Mouse (Mus musculus) ES-E14 (cell line): ENCODE measurements around the gene Pappa. TPM values are rescaled to one million over a fixed set of nuclear protein-coding genes. Genes with fewer than 3 reads are reported as not detected.

ENCODE experiments used
- DNase-seq: peaks from one replicate; pipeline ENCODE4 v3.0.0-alpha.2; 2013; ENCODE audit warnings: low read depth, low spot score
- H3K27ac ChIP-seq: 2 replicates; pipeline ENCODE4 v1.5.1; 2012; ENCODE audit warnings: low read depth, mild to moderate bottlenecking, low read length, moderate library complexity, mixed read lengths; ENCODE audit not compliant: poor library complexity, insufficient read depth, severe bottlenecking
- H3K36me3 ChIP-seq: 2 replicates; pipeline ENCODE4 v1.6.1; 2012; ENCODE audit warnings: mild to moderate bottlenecking, low read length, moderate library complexity, mixed read lengths; ENCODE audit not compliant: control insufficient read depth, poor library complexity, insufficient read depth, severe bottlenecking
- H3K4me1 ChIP-seq, 2 experiments: fragments of 150-350 bp in 1 of 2; sonication (generic) in 1 of 2; 2 replicates each; pipeline ENCODE4 v1.6.1; 2012; ENCODE audit warnings: low read length in 2 of 2, mild to moderate bottlenecking in 1 of 2, mixed read lengths in 1 of 2; ENCODE audit not compliant: control insufficient read depth in 2 of 2, insufficient read depth in 2 of 2, poor library complexity in 1 of 2
- H3K4me3 ChIP-seq, 2 experiments: fragments of 150-350 bp in 1 of 2; sonication (generic) in 1 of 2; 2 replicates each; pipeline ENCODE4 v1.5.1; 2012; ENCODE audit warnings: low read length in 2 of 2, low read depth in 1 of 2, mild to moderate bottlenecking in 1 of 2, mixed read lengths in 1 of 2; ENCODE audit not compliant: insufficient read depth in 1 of 2, poor library complexity in 1 of 2, severe bottlenecking in 1 of 2
- H3K9ac ChIP-seq: 2 replicates; pipeline ENCODE4 v1.6.1; 2012; ENCODE audit warnings: low read depth, mild to moderate bottlenecking, low read length, mixed read lengths; ENCODE audit not compliant: poor library complexity, insufficient read depth, severe bottlenecking
- H3K9me3 ChIP-seq: fragments of 150-350 bp; sonication (generic); 2 replicates; pipeline ENCODE4 v1.6.1; 2012; ENCODE audit warnings: low read depth, mild to moderate bottlenecking, low read length; ENCODE audit not compliant: control insufficient read depth, insufficient read depth
- CHD2 ChIP-seq: IDR thresholded peaks from 2 replicates; pipeline ENCODE4 v1.6.1; 2014; ENCODE audit warnings: mild to moderate bottlenecking, low read depth, low read length, inconsistent platforms
- HCFC1 ChIP-seq: IDR thresholded peaks from 2 replicates; pipeline ENCODE4 v1.6.1; 2012; ENCODE audit warnings: low read length, inconsistent platforms, borderline replicate concordance; ENCODE audit not compliant: insufficient read depth
- MAFK ChIP-seq: IDR thresholded peaks from 2 replicates; pipeline ENCODE4 v1.6.1; 2014; ENCODE audit warnings: mild to moderate bottlenecking, low read depth, low read length, inconsistent platforms; ENCODE audit not compliant: insufficient read depth
- ZC3H11A ChIP-seq: IDR thresholded peaks from 2 replicates; pipeline ENCODE4 v1.6.1; 2012; ENCODE audit warnings: low read depth, mild to moderate bottlenecking, inconsistent platforms, low read length, borderline replicate concordance
- ZNF384 ChIP-seq: IDR thresholded peaks from 2 replicates; pipeline ENCODE4 v1.6.1; 2012; ENCODE audit warnings: low read depth, low read length, inconsistent platforms
- in situ Hi-C, 2 experiments: fragments of 600-800 bp; cut with MboI; formaldehyde crosslinking; loops; one replicate each; pipeline ENCODE4 v1.15.1; 2025; ENCODE audit warnings: low sequenced_read_pairs in 2 of 2, inconsistent platforms in 1 of 2; ENCODE audit not compliant: unreplicated experiment in 2 of 2
- total RNA-seq: library from RNA; depleted of rRNA; stranded (reverse); fragments of 300-350 nt; gene quantifications from 2 replicates; pipeline ENCODE4 v1.2.3, GENCODE M21; 2012

The Pappa gene
- total RNA-seq, 1 experiment, result 0.98 TPM

- Histone ChIP-seq H3K9me3 (no peaks in the 10 kb centered on the region), H3K4me1 (no peaks in the 10 kb centered on the region), H3K27ac (no peak overlapping the region), H3K4me3 (no peak overlapping the region), H3K9ac (no peak overlapping the region), H3K36me3 (no peaks in the 10 kb centered on the region)
- DNase-seq, result no peak
- TF ChIP-seq MAFK (no peak), ZC3H11A (no peak), ZNF384 (no peak), HCFC1 (no peak), CHD2 (no peak)
- in situ Hi-C loops, result no loop called here
These were observed 130.1 kb downstream of the Pappa start for GRCm38 (mm10) chr4:65254073-65254472.

- Histone ChIP-seq H3K4me1 (no peaks in the 10 kb centered on the region), H3K36me3 (no peaks in the 10 kb centered on the region), H3K4me3 (no peak overlapping the region), H3K9ac (no peak overlapping the region), H3K9me3 (no peaks in the 10 kb centered on the region), H3K27ac (no peak overlapping the region)
- TF ChIP-seq HCFC1 (no peak), ZNF384 (no peak), ZC3H11A (no peak), CHD2 (no peak), MAFK (no peak)
- DNase-seq, result no peak
- in situ Hi-C loops, result no loop called here
These were observed 143.1 kb downstream of the Pappa start for GRCm38 (mm10) chr4:65267066-65267465.

GRCm38 (mm10) chr4:65269996-65270395 lies 146.0 kb downstream of the Pappa start:
- Histone ChIP-seq H3K36me3 (no peaks in the 10 kb centered on the region), H3K27ac (no peak overlapping the region), H3K4me3 (no peak overlapping the region), H3K9me3 (no peaks in the 10 kb centered on the region), H3K9ac (no peak overlapping the region), H3K4me1 (no peaks in the 10 kb centered on the region)
- in situ Hi-C loops, result no loop called here
- no peak for TF ChIP-seq HCFC1
- no peak for TF ChIP-seq MAFK
- no peak for TF ChIP-seq ZC3H11A
- no peak for DNase-seq

GRCm38 (mm10) chr4:65272295-65272694 lies 148.3 kb downstream of the Pappa start:
- in situ Hi-C loops, result no loop called here
- Histone ChIP-seq H3K9ac (no peak overlapping the region), H3K4me3 (no peak overlapping the region), H3K27ac (no peak overlapping the region), H3K4me1 (no peaks in the 10 kb centered on the region), H3K9me3 (no peaks in the 10 kb centered on the region), H3K36me3 (no peaks in the 10 kb centered on the region)
- no peak for DNase-seq
- no peak for TF ChIP-seq ZNF384
- no peak for TF ChIP-seq ZC3H11A
- TF ChIP-seq MAFK, result no peak
- TF ChIP-seq CHD2, result no peak
- no peak for TF ChIP-seq HCFC1

GRCm38 (mm10) chr4:65273299-65273851 lies 149.4 kb downstream of the Pappa start:
- TF ChIP-seq ZC3H11A (no peak), CHD2 (no peak), HCFC1 (no peak), ZNF384 (no peak)
- no peaks in the 10 kb centered on the region for H3K9me3 ChIP-seq
- H3K36me3 ChIP-seq, result no peaks in the 10 kb centered on the region
- in situ Hi-C loops, result no loop called here
- H3K9ac ChIP-seq, result no peak overlapping the region
- H3K4me1 ChIP-seq, result no peaks in the 10 kb centered on the region
- no peak for DNase-seq
- H3K27ac ChIP-seq, result no peak overlapping the region
- no peak overlapping the region for H3K4me3 ChIP-seq
